Mouse (Mus musculus): Measurements from ENCODE around the gene Trim39.

DNA sequence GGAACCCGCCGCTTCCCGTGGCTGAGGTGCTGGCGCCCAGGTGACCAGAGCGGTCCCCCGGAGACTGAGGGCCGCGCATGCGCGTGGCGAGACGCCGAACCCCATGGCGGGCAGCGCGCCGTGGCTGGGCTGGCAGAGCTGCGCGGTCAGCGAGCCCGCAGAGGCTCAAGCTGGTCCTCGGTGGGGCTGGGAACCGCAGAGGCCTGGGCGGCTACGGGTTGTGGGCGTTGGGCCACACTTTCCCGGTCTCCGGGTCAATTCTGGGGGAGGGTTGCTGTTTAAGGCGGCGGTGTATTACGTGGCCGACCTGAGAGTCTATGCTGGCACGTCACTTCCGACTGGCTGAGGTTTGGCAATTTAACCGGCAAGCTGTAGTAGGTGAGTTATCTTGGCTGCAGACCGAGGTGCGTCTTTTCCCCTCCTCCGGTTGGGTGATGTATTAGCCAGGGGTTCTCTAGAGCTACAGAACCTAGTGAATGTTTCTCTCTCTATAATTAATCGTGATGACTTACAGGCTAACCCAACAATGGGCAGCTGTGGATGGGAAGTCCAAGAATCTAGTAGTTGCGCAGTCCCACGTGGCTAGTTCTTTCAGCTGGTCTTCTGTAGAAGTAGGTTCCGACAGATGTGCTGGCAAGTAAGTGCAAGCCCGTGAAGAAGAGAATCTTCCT is at the start of gene Trim39:
- TF ChIP-seq POLR2A (IDR thresholded peaks at IDR 0.05; ENCODE audit: low read depth, low read length) (no peak; the same call in none of the 2 replicates), CTCF (IDR thresholded peaks at IDR 0.05; ENCODE audit: extremely low read depth, insufficient read depth, insufficient read length, insufficient replicate concordance) (no peak)

Data from spleen, adult 2 months (tissue).